Mouse (Mus musculus) kidney, adult 2 months (tissue): ENCODE data around the gene Gsta3.

Experiments
- CTCF ChIP-seq: fragments of 200-500 bp; conservative IDR thresholded peaks from 2 replicates; pipeline ENCODE4 v1.5.1; 2011; ENCODE audit warnings: low read depth, mild to moderate bottlenecking, control low read depth, low read length, moderate library complexity, mixed read lengths; ENCODE audit not compliant: insufficient read depth, insufficient read length
- POLR2A ChIP-seq: fragments of 200-500 bp; IDR thresholded peaks from one replicate; pipeline ENCODE4 v1.6.1; 2011; ENCODE audit warnings: low read depth, low read length, control low read depth

- TF ChIP-seq POLR2A (no peak), CTCF (no peak)
Observed at GRCm38 (mm10) chr1:21244290-21244960, 4.0 kb downstream of the Gsta3 start.
